Mouse (Mus musculus) kidney, postnatal 10 days (tissue): ENCODE results near the gene Nxt2.

ENCODE experiments used
- DNase-seq: peaks from one replicate; pipeline ENCODE4 v3.0.0; 2021; ENCODE audit warnings: mixed read lengths

Gene Nxt2

DNA sequence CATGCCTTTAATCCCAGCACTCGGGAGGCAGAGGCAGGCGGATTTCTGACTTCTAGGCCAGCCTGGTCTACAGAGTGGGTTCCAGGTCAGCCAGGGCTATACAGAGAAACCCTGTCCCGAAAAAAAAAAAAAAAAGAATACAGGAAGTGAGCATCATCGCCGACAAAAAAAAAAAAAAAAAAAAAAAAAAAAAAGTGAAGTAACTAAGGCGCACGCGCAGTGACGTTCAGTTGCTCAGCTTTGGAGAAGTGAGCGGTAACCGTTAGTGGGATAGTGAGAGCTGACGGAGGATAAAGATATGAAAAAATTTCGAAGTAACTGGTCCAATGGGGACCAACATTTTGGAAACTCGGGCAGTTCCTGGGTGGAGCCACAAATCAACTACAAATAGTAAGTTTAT is at the start of gene Nxt2:
Gene Nxt2 (plus strand): TSS at position 229 of the 400 bp plus-strand sequence.
- DNase-seq, result no peak

DNA sequence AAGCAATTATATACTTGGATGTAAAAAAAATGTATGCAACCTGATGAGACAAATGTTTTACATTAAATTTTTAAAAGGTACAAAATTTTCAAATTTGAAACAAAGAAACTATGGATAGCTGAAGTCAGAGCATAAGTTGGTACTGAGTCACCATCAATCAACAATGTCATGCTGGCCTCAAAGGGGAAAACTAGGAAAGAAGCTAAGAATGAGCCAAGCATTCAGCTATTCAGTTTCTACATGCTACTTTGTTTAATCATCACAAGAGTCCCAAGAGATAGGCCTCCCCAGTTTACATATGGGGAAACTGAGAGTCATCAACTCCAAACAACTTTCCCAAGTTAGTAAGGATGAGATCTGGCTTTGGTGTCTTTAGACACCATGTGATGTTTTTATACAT is 49.6 kb upstream of the Nxt2 start:
- DNase-seq, result no peak

GRCm38 (mm10) chrX:142182026-142182425 is 44.5 kb upstream of the Nxt2 start:
- DNase-seq, result peak; percentile 9

DNA sequence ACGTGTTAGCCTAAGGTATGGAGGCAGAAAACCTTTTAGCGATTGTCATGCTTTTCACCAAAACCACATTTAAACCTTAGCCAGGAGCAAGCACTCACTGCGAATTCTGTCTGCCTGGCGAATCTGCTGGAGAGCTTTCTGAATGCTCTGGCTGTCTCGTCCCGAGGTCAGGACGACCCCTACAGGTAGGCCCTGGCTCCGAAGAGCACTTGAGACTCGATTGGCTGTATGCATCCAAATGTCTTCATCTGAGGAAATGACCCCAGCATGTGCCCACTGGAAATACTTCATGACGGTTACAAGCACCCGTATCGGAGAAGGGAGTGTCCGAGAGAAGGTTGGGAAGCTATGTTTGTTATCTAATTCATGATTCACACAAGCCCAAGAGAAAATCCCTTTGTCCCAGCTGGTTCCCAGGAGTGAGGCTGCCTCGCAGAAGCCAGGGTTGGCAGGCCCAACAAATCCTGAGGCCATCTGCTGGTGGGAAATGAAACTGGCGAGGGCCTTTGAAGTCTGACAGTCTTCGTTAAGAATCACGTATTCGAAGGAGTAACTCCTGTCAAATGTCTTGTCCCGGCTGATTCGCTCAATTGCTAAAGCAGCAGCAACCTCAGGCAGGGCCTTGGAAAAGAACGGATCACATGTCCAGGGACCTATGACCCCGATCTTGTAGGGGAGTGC is 37.4 kb upstream of the Nxt2 start:
- peak; percentile 62 for DNase-seq

DNA sequence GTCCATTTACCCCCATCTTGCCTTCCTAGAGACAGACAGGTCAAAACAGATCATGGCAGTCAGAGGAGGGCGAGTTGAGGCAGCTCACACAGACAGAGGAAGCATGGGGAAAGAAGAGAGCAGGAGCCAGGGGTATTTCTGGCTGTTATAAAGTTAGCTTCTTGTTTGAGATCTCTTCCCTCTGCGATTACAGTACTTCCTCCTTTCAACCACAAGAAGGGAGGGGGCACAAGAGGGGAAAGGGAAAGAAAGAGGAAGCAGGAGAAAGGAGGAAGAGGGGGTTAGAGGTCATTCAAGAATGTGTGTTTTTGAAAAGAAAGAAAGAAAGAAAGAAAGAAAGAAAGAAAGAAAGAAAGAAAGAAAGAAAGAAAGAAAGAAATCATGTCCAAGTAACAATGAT is 36.2 kb upstream of the Nxt2 start:
- no peak for DNase-seq

GRCm38 (mm10) chrX:142194420-142194819 is 32.1 kb upstream of the Nxt2 start:
- DNase-seq, result peak; percentile 50

GRCm38 (mm10) chrX:142195551-142195950 is 31.0 kb upstream of the Nxt2 start:
- DNase-seq, result peak; percentile 10

GRCm38 (mm10) chrX:142196831-142197230 is 29.7 kb upstream of the Nxt2 start, which contains the start of gene Gucy2f:
Gene Gucy2f (minus strand): TSS chrX:142196931.
- DNase-seq, result no peak

DNA sequence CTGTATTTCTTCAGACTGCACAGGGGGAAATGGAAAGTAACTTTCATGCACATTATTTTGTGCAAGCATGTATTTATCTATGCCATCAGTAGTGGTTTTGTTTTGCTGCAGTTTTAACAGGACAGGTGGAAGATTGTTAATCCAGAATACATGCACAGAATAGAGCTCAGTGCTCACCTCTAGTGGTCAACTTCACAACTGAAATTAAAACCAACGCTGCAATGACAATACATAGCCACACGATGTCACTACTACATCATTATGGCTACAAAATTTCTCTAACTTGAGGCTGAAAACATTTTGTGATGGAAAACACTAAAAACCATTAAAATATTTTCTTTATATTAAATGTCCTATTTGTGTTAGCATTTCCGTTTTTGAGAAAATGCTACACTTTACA is 26.3 kb upstream of the Nxt2 start:
- DNase-seq, result peak; percentile 25

GRCm38 (mm10) chrX:142227398-142228054 is 956 bp downstream of the Nxt2 start:
- peak; percentile 61 for DNase-seq

GRCm38 (mm10) chrX:142228055-142228768 is 1.6 kb downstream of the Nxt2 start:
- peak; percentile 83 for DNase-seq

DNA sequence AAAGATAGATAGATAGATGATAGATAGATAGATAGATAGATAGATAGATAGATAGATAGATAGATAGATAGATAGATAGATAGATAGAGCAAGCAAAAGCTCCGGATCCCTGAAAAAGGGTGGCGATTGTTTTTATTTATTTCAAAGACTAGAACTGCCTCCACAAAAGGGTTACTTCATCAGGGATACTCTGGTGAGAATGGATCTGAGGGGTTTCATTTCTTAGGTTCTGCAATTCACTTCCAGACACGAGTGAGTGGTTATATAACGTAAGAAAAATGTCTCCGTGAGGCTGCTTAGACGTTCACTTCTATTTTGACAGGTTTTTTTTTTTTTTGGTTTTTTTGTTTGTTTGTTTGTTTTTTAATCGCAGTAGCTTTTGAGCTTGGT is 2.2 kb downstream of the Nxt2 start:
- no peak for DNase-seq

GRCm38 (mm10) chrX:142236146-142236545 is 9.6 kb downstream of the Nxt2 start:
- peak; percentile 8 for DNase-seq

GRCm38 (mm10) chrX:142237101-142237500 is 10.5 kb downstream of the Nxt2 start:
- DNase-seq, result no peak

DNA sequence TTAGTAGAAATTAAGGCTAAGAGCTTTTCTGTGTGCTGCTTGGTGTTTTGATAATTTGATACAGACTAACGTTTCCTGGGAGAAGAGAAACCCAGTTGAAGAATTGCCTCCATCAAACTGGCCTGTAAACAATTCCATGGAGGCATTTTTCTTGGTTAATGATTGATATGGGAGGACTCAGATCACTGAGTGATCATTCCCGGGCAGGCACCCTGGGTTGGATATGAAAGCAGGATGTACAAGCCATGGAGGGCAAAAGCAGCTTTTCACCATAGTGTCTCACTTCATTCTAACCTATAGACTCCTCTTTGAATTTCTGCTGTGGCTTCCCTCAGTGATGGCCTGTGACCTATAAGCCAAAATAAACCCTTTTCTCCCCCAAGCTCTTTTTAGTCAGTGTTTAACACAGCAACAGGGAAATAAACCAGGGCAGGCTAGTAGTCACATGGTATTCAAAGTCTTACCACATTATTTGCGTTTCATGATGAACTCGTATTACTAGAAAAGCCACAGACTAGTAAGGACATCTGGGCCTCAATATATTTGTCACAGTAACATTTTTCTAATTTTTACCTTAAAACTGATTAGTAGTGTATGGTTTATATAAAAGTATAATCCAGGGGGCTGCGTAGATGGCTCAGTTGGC is 19.2 kb downstream of the Nxt2 start:
- peak; percentile 6 for DNase-seq

DNA sequence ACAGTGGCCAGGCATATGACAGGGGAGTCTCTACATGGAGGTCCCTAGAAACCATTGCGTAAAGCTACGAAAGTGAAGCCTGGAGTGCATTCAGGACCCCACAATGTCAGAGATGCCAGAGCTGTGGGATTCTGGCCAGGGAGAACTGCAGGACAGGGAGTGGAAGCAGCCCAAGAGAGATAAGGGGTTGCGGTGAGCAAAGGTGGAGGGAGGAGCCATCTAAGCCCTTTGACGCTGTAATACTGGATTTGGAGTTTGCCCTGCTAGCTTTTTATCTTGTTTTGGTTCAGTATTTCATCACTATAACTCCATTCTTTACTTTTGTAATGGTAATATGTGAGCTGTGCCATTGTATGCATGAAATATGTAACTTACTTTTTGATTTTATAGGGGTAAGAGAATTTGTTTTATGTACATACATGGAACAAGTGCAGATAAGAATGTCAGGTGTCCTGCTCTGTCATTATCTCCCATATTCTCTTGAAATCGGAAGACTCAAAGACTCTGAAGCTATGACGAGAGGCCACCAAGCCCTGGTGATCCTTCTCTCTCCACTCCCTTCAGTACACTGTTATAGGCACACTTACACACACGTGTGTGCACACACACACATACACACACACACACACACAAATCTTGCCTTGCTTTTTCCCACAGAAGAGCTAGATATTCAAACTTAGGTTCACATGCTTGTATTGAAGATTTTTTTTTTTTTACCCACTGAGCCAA is 23.6 kb downstream of the Nxt2 start:
- no peak for DNase-seq

DNA sequence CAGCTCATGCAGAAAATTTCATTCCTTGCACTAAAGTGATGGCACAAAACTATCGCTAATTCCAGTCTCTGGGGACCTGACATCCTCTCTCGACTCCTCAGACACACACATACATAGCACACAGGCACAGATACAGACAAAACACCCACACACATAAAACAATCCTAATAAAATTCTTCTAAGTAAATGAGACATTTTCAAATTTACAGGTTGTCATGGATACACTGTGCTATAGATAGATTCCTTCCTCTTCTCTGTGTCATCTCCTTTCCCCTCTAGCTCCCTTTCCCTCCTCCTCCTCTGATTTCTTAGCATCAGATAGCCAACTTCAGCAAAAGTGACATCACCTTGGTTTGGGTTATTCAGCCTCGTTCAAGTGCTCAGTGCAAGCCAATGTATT is 49.5 kb downstream of the Nxt2 start:
- DNase-seq, result no peak

DNA sequence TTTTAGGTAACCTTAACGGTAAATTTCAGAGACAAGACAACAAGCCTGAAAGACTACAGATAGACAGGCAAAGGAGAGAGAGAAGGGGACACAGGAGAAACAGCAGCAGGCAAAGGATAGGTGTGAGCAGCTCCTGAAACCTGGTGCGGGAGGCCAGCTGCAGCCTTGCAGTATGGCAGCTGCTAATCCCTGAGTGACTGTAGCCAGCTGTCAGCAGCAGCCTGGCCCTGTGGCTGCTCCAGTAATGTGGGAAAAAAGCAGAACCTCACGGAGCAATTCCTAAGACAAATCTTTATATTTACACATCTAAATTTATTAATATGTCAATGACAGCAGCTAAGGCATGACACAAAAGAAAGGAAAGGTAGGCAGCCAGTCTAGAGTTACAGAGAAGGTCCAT is 50.0 kb downstream of the Nxt2 start:
- no peak for DNase-seq

GRCm38 (mm10) chrX:142285905-142286304 is 59.3 kb downstream of the Nxt2 start:
- DNase-seq, result no peak
